Mouse (Mus musculus): ENCODE measurements around the gene Kmt5c. TPM values are rescaled to one million over a fixed set of nuclear protein-coding genes. Genes with fewer than 3 reads are reported as not detected.

Kmt5c gene
- 10 to 100 TPM; 23.8 to 31.1 TPM for total RNA-seq (2021)
- long read RNA-seq, experiment 1, transcript Kmt5c-203 (9 exons, 2,177 nt) = major isoform, 6 of 33 reads
- long read RNA-seq, experiment 1, partial matches to known transcripts = 10 of 33 reads
- long read RNA-seq, experiment 1, other reads (novel, unspliced or antisense) = 17 of 33 reads
- long read RNA-seq, experiment 2, transcript Kmt5c-203 (9 exons, 2,177 nt) = major isoform, 6 of 33 reads
- long read RNA-seq, experiment 2, partial matches to known transcripts = 17 of 33 reads
- long read RNA-seq, experiment 2, other reads (novel, unspliced or antisense) = 10 of 33 reads

DNA sequence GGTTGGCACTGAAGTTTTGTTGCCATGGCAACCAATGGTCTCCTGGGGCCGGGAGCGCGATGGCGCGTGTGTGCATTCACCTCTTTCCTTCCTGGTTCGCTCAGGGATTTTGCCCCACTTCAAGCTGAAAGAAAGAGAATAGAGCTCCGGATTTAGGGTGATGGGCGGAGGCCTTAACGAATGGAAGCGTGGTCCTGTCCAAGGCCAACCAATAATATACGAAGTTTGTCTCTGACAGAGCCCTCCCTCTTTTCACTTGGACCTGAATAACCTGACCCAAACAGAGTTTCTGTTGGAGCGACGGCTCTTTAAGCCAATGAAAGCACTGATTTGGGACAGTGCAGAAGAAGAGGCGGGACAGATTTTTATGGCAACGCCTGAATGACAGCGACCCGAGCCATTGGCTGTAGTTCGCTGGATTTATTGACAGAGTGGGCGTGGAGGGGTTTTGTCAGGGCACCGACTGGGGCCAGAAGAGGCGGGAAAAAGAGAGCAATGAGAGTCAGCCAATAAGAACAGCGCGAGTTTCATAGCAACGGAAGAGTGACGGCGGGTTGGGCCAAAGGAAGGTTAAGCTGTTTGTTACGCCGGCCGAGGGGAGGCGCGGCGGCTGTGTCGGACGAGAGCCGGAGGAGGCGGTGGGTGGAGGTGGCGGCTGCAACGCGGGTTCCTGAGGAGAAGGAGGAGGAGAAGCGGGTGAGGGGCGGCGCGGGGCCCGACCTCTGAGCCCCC is at the start of gene Kmt5c:
Gene Kmt5c (plus strand): TSS at position 572 of the 732 bp plus-strand sequence.
- intact Hi-C loops (cut with DNase I) = loop anchor here (2.0 kb wide), 1 partner anchor 51 kb away; no protein-coding TSS in a partner anchor
- Histone ChIP-seq H3K27ac (peak within 1 kb of the TSS; percentile 92), H3K4me3 (peak within 1 kb of the TSS; percentile 84)
- TF ChIP-seq CTCF (IDR thresholded peaks at IDR 0.05) = peak; percentile 37
- DNase-seq (ENCODE audit: extremely low spot score in 1 of 2, low spot score in 2 of 2) = peak; percentile 96 to 99

GRCm38 (mm10) chr7:4690387-4690786 is 49.5 kb upstream of the Kmt5c start, which contains the start of gene Brsk1:
Gene Brsk1 (plus strand): TSS chr7:4690604.
- Histone ChIP-seq H3K27ac (peak within 1 kb of the TSS; percentile 95), H3K4me3 (peak within 1 kb of the TSS; percentile 81)
- TF ChIP-seq CTCF (IDR thresholded peaks at IDR 0.05) = no peak
- intact Hi-C loops (cut with DNase I) = loop anchor here (1.0 kb wide), 1 partner anchor 31 kb away; the partner anchor contains the start of gene Ppp6r1
- DNase-seq (ENCODE audit: extremely low spot score in 1 of 2, low spot score in 2 of 2) = peak; percentile 84 to 87

DNA sequence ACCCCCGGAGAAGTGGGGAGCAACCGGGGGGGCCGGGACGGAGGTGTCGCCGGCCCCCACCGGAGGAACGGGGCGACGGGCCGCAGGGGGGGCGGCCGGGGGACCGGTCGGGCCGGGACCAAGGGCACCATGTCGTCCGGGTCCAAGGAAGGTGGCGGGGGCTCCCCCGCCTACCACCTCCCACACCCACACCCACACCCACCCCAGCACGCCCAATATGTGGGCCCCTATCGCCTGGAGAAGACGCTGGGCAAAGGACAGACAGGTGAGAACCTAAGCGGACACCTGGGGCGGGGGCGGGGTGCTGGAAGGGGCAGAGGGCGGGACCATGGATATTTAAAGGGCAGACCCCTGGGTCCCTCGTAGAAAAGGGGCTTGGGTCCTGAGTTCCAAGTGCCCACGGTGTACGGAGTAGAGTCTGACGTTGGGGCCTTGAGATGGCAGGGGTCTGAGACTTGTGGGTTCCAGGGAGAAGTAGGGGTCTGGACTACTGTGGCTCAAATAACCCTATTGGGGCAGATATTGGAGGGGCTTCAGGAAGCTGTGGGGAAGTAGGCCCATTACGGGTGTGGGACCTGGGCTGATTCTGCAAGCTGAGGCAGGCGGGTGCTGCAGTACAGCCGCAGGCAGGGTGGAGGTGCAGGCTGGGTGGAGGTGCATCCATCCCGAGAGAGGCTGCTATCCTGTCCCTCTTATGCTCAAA is 48.8 kb upstream of the Kmt5c start:
- Histone ChIP-seq H3K4me3 (peak overlapping the region; percentile 81), H3K27ac (peak overlapping the region; percentile 95)
- TF ChIP-seq CTCF (IDR thresholded peaks at IDR 0.05) = no peak; the same call in 1 of the 2 replicates
- intact Hi-C loops (cut with DNase I) = loop anchor here (1.0 kb wide), 1 partner anchor 32 kb away; the partner anchor contains the start of gene Ppp6r1
- peak; percentile 42 to 43 for DNase-seq (ENCODE audit: extremely low spot score in 1 of 2, low spot score in 2 of 2)

DNA sequence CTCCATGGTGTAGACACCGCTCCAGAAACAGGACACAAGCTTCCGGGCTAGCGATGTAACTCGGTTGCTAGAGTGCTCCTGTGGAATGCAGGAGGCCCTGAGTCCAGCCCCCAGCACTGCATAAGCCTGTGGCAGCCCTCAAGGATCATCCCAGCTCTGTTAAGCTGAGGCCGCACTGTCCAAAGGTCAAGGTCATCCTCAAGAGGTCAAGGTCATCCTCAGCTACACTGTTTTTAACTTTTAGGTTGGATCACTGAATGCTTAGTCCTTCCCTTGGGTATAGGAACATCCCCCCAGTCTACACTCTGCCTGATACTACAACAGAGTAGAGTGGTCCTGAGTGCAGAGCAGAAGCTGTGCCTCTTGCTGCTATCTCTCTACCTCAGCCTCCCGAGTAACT is 46.9 kb upstream of the Kmt5c start:
- no peak for TF ChIP-seq CTCF (IDR thresholded peaks at IDR 0.05)
- H3K4me3 ChIP-seq = no peak overlapping the region
- no peak for DNase-seq (ENCODE audit: extremely low spot score in 1 of 2, low spot score in 2 of 2)
- no peak overlapping the region for H3K27ac ChIP-seq
- intact Hi-C loops (cut with DNase I) = no loop called here

- no peak for DNase-seq (ENCODE audit: extremely low spot score in 1 of 2, low spot score in 2 of 2)
- Histone ChIP-seq H3K4me3 (no peak overlapping the region), H3K27ac (peak overlapping the region; percentile 32; the same call in 1 of the 2 replicates)
- intact Hi-C loops (cut with DNase I) = no loop called here
- TF ChIP-seq CTCF (IDR thresholded peaks at IDR 0.05) = no peak
These were observed 37.6 kb upstream of the Kmt5c start for GRCm38 (mm10) chr7:4702334-4702733.

GRCm38 (mm10) chr7:4703195-4703594 is 36.7 kb upstream of the Kmt5c start:
- no peak overlapping the region for H3K27ac ChIP-seq
- no peak for TF ChIP-seq CTCF (IDR thresholded peaks at IDR 0.05)

GRCm38 (mm10) chr7:4705098-4705497 is 34.8 kb upstream of the Kmt5c start:
- H3K27ac ChIP-seq = no peak overlapping the region
- intact Hi-C loops (cut with DNase I) = loop anchor here (2.0 kb wide), 1 partner anchor 88 kb away; the partner anchor contains the start of gene Rpl28
- H3K4me3 ChIP-seq = no peak overlapping the region
- peak; percentile 72 for TF ChIP-seq CTCF (IDR thresholded peaks at IDR 0.05)
- DNase-seq (ENCODE audit: extremely low spot score in 1 of 2, low spot score in 2 of 2) = no peak

More at GRCm38 (mm10) chr7:4703195-4703594, 36.7 kb upstream of the Kmt5c start:
- no peak overlapping the region for H3K4me3 ChIP-seq
- intact Hi-C loops (cut with DNase I) = no loop called here
- no peak for DNase-seq (ENCODE audit: extremely low spot score in 1 of 2, low spot score in 2 of 2)

GRCm38 (mm10) chr7:4712594-4712993 is 27.3 kb upstream of the Kmt5c start:
- TF ChIP-seq CTCF (IDR thresholded peaks at IDR 0.05) = no peak
- Histone ChIP-seq H3K27ac (no peak overlapping the region), H3K4me3 (no peak overlapping the region)
- DNase-seq (ENCODE audit: extremely low spot score in 1 of 2, low spot score in 2 of 2) = no peak
- intact Hi-C loops (cut with DNase I) = loop anchor here (1.0 kb wide), 1 partner anchor 17 kb away; no protein-coding TSS in a partner anchor

DNA sequence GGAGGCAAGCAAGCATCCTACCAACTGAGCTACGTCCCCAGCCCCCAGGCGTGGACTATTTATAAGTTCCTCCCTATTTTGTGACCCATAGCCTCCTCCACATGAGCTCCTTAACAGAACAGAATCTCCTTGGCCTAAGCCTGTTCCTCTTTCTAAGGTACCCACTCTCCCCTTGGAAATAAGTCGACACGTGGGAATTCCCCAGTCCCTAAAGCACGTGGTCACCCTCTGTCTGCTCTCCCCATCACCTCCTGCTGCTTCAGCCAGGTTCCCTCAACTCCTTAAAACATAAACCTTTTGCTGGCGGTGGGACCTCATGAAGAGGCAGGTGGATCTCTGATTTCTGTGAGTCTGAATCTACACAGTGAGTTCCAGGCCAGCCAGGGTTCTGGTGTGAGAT is 23.0 kb upstream of the Kmt5c start:
- TF ChIP-seq CTCF (IDR thresholded peaks at IDR 0.05) = no peak
- DNase-seq (ENCODE audit: extremely low spot score in 1 of 2, low spot score in 2 of 2) = no peak
- Histone ChIP-seq H3K4me3 (no peak overlapping the region), H3K27ac (no peak overlapping the region)
- intact Hi-C loops (cut with DNase I) = no loop called here

- Histone ChIP-seq H3K27ac (no peak overlapping the region), H3K4me3 (no peak overlapping the region)
- intact Hi-C loops (cut with DNase I) = no loop called here
- TF ChIP-seq CTCF (IDR thresholded peaks at IDR 0.05) = no peak
- DNase-seq (ENCODE audit: extremely low spot score in 1 of 2, low spot score in 2 of 2) = no peak
These were observed 20.6 kb upstream of the Kmt5c start for GRCm38 (mm10) chr7:4719276-4719675.

- intact Hi-C loops (cut with DNase I) = loop anchor here (5.0 kb wide), 1 partner anchor 69 kb away; the partner anchor contains the start of gene Rpl28
- Histone ChIP-seq H3K4me3 (peak overlapping the region; percentile 43), H3K27ac (peak overlapping the region; percentile 24; the same call in 1 of the 2 replicates)
- no peak for TF ChIP-seq CTCF (IDR thresholded peaks at IDR 0.05)
- peak; percentile 31 to 53 for DNase-seq (ENCODE audit: extremely low spot score in 1 of 2, low spot score in 2 of 2)
These were observed 16.4 kb upstream of the Kmt5c start for GRCm38 (mm10) chr7:4723508-4723907.

Data from left cerebral cortex, adult 2 months (tissue).